Mouse (Mus musculus) heart, postnatal 0 days (tissue): ENCODE data around the gene Ccdc146.

Experiments
- CTCF ChIP-seq: IDR thresholded peaks from 2 replicates; pipeline ENCODE4 v1.5.1; 2016; ENCODE audit warnings: antibody characterized with exemption, control low read depth, low read depth
- EP300 ChIP-seq: IDR thresholded peaks from 2 replicates; pipeline ENCODE4 v1.6.1; 2016; ENCODE audit warnings: antibody characterized with exemption, low read depth

DNA sequence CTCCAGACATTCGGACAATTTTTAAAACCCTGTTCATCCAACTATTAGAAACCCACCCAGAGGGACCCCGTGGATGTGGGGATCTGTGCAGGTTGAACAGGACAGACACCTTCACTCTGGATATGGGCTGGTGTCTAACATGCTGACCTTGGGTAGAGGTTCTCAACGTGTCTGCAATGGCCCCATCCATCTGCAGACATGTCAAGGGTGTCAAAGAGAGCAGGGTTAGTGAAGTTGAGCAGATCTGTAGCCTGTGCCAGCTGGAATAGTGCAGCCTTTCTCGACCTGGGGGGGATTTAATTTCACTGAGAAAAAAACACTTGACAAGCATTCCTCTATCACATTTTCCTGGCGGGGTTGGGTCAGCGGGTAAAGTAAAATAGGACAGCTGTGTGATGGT is 41.8 kb downstream of the Ccdc146 start:
- TF ChIP-seq CTCF (no peak), EP300 (no peak)
